Mouse (Mus musculus) lung, postnatal 0 days (tissue): Measurements from ENCODE around the gene Zfp706.

Experiments
- CTCF ChIP-seq: IDR thresholded peaks from 2 replicates; pipeline ENCODE4 v1.5.1; 2016; ENCODE audit warnings: antibody characterized with exemption, mild to moderate bottlenecking
- EP300 ChIP-seq: IDR thresholded peaks from 2 replicates; pipeline ENCODE4 v1.6.1; 2016; ENCODE audit warnings: antibody characterized with exemption, mild to moderate bottlenecking, control low read depth

- no peak for TF ChIP-seq EP300
- no peak for TF ChIP-seq CTCF
Observed at GRCm38 (mm10) chr15:37030929-37031328, 23.4 kb upstream of the Zfp706 start.
